Mouse (Mus musculus): ENCODE results near the gene Casz1.

GRCm38 (mm10) chr4:148818161-148818560, 13.9 kb downstream of the Casz1 start:
- TF ChIP-seq CTCF (IDR thresholded peaks at IDR 0.05; ENCODE audit: low read depth, low read length) (no peak), POLR2AphosphoS5 (IDR thresholded peaks at IDR 0.05; ENCODE audit: insufficient replicate concordance, low read depth, low read length) (no peak), GATA1 (IDR thresholded peaks at IDR 0.05; ENCODE audit: borderline replicate concordance, low read length) (no peak), TAL1 (conservative IDR thresholded peaks at IDR 0.05; ENCODE audit: low read depth, low read length) (no peak), GATA2 (IDR thresholded peaks at IDR 0.05; ENCODE audit: borderline replicate concordance, low read depth, low read length) (no peak)
